9 mouse cellular contexts compared by ENCODE assay signal in genomic region chr8:122847829-122848561, GRCm38 (mm10). TPM values are rescaled to one million over a fixed set of nuclear protein-coding genes. Genes with fewer than 3 reads are reported as not detected.
DNase-seq lines count a peak whose midpoint lies in the region; ATAC-seq and TF ChIP-seq lines count a peak whose summit lies in the region.
"Had no signal": no experiment of that assay in that cellular context is flagged by ENCODE, and none has a peak within 500 bp of the region (broad histone marks: within the 10 kb centered on the region; RNA-seq: fewer than 3 reads in every experiment).

Gene Cdh15, plus strand, starts transcription at chr8:122847966.

- H3K4me3 ChIP-seq in left cerebral cortex, adult 2 months, result no peak within 1 kb of the TSS
- no peak within 1 kb of the TSS for H3K4me3 ChIP-seq in forebrain, embryonic 13.5 days
- no peak within 1 kb of the TSS for H3K4me3 ChIP-seq in hindbrain, postnatal 0 days (ENCODE audit: low read length)
- no peak within 1 kb of the TSS for H3K4me3 ChIP-seq in neural tube, embryonic 15.5 days (replicated peaks)

- intact Hi-C loops in left cerebral cortex, postnatal 14 days (cut with DNase I), result no loop called here
- intact Hi-C loops in left cerebral cortex, adult 2 months (cut with DNase I), result no loop called here

- no peak within 1 kb of the TSS for H3K9ac ChIP-seq in forebrain, embryonic 13.5 days
- no peak within 1 kb of the TSS for H3K9ac ChIP-seq in hindbrain, postnatal 0 days (replicated peaks; ENCODE audit: low read length)
- no peak within 1 kb of the TSS for H3K9ac ChIP-seq in neural tube, embryonic 15.5 days (replicated peaks)

- DNase-seq in left cerebral cortex, postnatal 14 days (ENCODE audit: low spot score in 2 of 2), result peak; percentile 37 to 53
- no peak for DNase-seq in left cerebral cortex, adult 2 months (ENCODE audit: extremely low spot score in 1 of 2, low spot score in 2 of 2)
- DNase-seq in c-Kit-positive CD71-positive TER-119-negative erythroid progenitor cells, embryonic 14.5 days (ENCODE audit: low read depth), result peak; percentile 58
- peak; percentile 73 for DNase-seq in hindbrain, postnatal 0 days (ENCODE audit: low spot score)
- peak; percentile 44 to 55 for DNase-seq in lung, adult 18-20 months
- DNase-seq in left cerebral cortex, adult 9 months (ENCODE audit: low spot score in 2 of 2), result no peak

- no peak for TF ChIP-seq CTCF in left cerebral cortex, adult 2 months (IDR thresholded peaks at IDR 0.05)
- TF ChIP-seq CTCF in hindbrain, postnatal 0 days (IDR thresholded peaks at IDR 0.05; ENCODE audit: low read depth), result no peak

- ATAC-seq in forebrain, embryonic 13.5 days, result peak; percentile 95
- ATAC-seq in hindbrain, postnatal 0 days, result peak; percentile 88
- peak; percentile 73; the same call in 1 of the 2 replicates for ATAC-seq in neural tube, embryonic 15.5 days (ENCODE audit: low FRiP score)

- H3K36me3 ChIP-seq in forebrain, embryonic 13.5 days (ENCODE audit: poor library complexity, severe bottlenecking), result no peaks in the 10 kb centered on the region
- no peaks in the 10 kb centered on the region for H3K36me3 ChIP-seq in hindbrain, postnatal 0 days (ENCODE audit: insufficient read depth, low read length)
- H3K36me3 ChIP-seq in neural tube, embryonic 15.5 days, result no peaks in the 10 kb centered on the region

- H3K27ac ChIP-seq in left cerebral cortex, adult 2 months, result no peak within 1 kb of the TSS
- no peak within 1 kb of the TSS for H3K27ac ChIP-seq in forebrain, embryonic 13.5 days
- no peak within 1 kb of the TSS for H3K27ac ChIP-seq in hindbrain, postnatal 0 days
- no peak within 1 kb of the TSS for H3K27ac ChIP-seq in neural tube, embryonic 15.5 days (replicated peaks)

- H3K4me1 ChIP-seq in forebrain, embryonic 13.5 days, result peaks cover 6% of the 10 kb centered on the region
- H3K4me1 ChIP-seq in hindbrain, postnatal 0 days (ENCODE audit: insufficient read depth, low read length), result peaks cover 3% of the 10 kb centered on the region; the same call in 1 of the 2 replicates
- H3K4me1 ChIP-seq in neural tube, embryonic 15.5 days, result peaks cover under 1% of the 10 kb centered on the region; the same call in 1 of the 2 replicates

- 11% methylated on average over 18 of the region's 18 CpGs for WGBS in forebrain, embryonic 13.5 days
- WGBS in hindbrain, postnatal 0 days, result 14% methylated on average over 17 of the region's 18 CpGs
- 24% methylated on average over 17 of the region's 18 CpGs for WGBS in neural tube, embryonic 15.5 days

- H3K9me3 ChIP-seq in forebrain, embryonic 13.5 days (replicated peaks), result no peaks in the 10 kb centered on the region
- no peaks in the 10 kb centered on the region for H3K9me3 ChIP-seq in hindbrain, postnatal 0 days (ENCODE audit: low read length)
- no peaks in the 10 kb centered on the region for H3K9me3 ChIP-seq in neural tube, embryonic 15.5 days (replicated peaks)

- H3K4me2 ChIP-seq in forebrain, embryonic 13.5 days, result peak within 1 kb of the TSS; percentile 30
- peak within 1 kb of the TSS; percentile 35 for H3K4me2 ChIP-seq in hindbrain, postnatal 0 days (ENCODE audit: low read depth, low read length)
- peak within 1 kb of the TSS; percentile 36 for H3K4me2 ChIP-seq in neural tube, embryonic 15.5 days

- no peaks in the 10 kb centered on the region for H3K27me3 ChIP-seq in forebrain, embryonic 13.5 days
- H3K27me3 ChIP-seq in hindbrain, postnatal 0 days (ENCODE audit: insufficient read depth, low read length), result no peaks in the 10 kb centered on the region
- H3K27me3 ChIP-seq in neural tube, embryonic 15.5 days (replicated peaks), result no peaks in the 10 kb centered on the region

RNA-seq across cellular contexts. Expression of gene Cdh15, which starts in this region (rescaled TPM):
- total RNA-seq in left cerebral cortex, postnatal 14 days (2021), result 1 to 10 TPM; 1.1 TPM
- 1 to 10 TPM in 1 of 2 experiments, under 1 TPM in 1; 0.97 to 1.1 TPM for total RNA-seq in left cerebral cortex, adult 2 months (2021)
- polyA plus RNA-seq in forebrain, embryonic 13.5 days (2015; fragmentation: Nextera tagmentation; extraction: Ambion mirVana), result 0.28 and 0.74 TPM in 2 replicates
- 0.72 and 0.84 TPM in 2 replicates for total RNA-seq in hindbrain, postnatal 0 days (2014; rRNA removed)
- 2.3 and 2.4 TPM in 2 replicates for polyA plus RNA-seq in hindbrain, postnatal 0 days (2015; fragmentation: Nextera tagmentation; extraction: Ambion mirVana)
- 2.7 and 3.2 TPM in 2 replicates for polyA plus RNA-seq in neural tube, embryonic 15.5 days (2015; fragmentation: Nextera tagmentation; extraction: Ambion mirVana)
- polyA plus RNA-seq: spleen, adult 2 months had no signal

Comparison
In these comparisons a context has a peak if more than half of its experiments do, and no peak if none do; other contexts are left out.
1. DNase-seq: peak in left cerebral cortex, postnatal 14 days (2 of 2), c-Kit-positive CD71-positive TER-119-negative erythroid progenitor cells, embryonic 14.5 days (single experiment), hindbrain, postnatal 0 days (single experiment) and lung, adult 18-20 months (2 of 2); none in left cerebral cortex, adult 2 months (0 of 2) and left cerebral cortex, adult 9 months (0 of 2).
2. Peak in ATAC-seq and H3K4me2 ChIP-seq in forebrain, embryonic 13.5 days; RNA of the gene not detected or under 1 TPM.
3. Peak in every context shown above with its lines, with median percentiles within 50 percentile points of each other: ATAC-seq and H3K4me2 ChIP-seq.